Mouse (Mus musculus) heart, postnatal 4 days (tissue): Measurements from ENCODE around the gene Naa11. TPM values are rescaled to one million over a fixed set of nuclear protein-coding genes. Genes with fewer than 3 reads are reported as not detected.
A peak's percentile ranks its signal among the peaks of the same experiment; 100 is the strongest.

Source experiments
- DNase-seq: peaks from one replicate; pipeline ENCODE4 v3.0.0; 2021
- total RNA-seq, 2 experiments: library from RNA; stranded (reverse); gene quantifications; 2 replicates each; pipeline ENCODE4 v1.2.3; 2021

The Naa11 gene
- not detected for total RNA-seq

DNA sequence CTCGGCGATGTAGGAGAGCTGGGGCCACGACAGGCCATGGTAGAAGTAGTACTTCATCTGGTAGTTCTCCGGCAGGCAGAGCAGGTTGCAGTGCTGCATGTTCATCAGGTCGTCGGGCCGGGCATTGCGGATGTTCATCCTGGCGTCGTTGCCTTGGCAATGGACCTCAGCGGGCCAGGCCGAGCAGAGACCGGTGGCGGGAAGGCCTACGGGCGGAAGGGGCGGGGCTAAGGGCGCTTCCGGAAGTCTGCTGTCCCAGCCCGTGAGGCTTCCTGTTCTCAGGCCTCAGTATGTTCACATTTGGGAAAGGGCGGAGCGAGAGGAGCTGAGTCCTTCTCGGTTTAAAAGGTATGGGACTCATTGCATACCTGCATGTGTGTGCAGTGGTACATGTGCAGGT is at the start of gene Naa11:
TSS of gene Naa11 (minus strand) at position 220 of the 400 bp plus-strand sequence.
- DNase-seq = no peak

DNA sequence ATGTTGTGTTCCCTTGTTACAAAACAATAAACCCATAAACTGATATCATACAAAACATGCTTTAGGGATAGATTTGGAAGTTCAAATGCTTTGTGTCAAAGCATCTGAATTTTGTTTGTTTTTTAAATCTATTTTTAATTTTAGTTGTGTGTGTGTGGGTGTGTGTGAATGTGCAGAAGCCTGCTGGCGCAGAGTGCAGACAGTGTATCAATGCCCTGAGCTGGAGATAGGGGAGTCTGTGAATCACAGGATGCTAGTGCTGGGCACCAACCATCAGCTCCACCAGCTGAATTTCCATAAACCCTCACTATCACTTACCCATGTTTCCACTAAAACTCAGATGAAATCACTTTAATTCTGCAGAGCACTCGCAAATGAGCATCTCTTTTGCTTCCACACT is 40.3 kb upstream of the Naa11 start:
- DNase-seq = no peak

DNA sequence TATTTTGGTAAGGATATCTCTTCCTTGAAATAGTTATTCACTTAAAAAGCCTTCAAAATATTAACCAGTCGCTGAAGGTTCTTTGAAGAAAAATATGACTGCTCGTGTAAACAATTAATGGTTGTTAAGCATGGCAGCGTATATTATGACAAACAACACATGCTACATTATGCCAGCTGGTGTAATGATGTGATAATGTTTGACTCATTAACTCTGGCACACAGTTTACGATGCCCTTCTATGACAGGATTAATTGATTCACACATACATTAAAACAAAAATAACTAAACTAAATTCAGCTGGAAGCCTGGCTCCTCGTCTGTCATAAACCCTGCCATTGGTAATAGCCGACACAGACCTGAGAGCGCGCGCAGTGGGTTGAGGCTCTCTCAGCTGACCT is 37.8 kb upstream of the Naa11 start:
- no peak for DNase-seq

GRCm38 (mm10) chr5:97421669-97422068 is 29.5 kb upstream of the Naa11 start:
- DNase-seq = no peak

- DNase-seq = no peak
Observed at GRCm38 (mm10) chr5:97417185-97417584, 25.0 kb upstream of the Naa11 start.

DNA sequence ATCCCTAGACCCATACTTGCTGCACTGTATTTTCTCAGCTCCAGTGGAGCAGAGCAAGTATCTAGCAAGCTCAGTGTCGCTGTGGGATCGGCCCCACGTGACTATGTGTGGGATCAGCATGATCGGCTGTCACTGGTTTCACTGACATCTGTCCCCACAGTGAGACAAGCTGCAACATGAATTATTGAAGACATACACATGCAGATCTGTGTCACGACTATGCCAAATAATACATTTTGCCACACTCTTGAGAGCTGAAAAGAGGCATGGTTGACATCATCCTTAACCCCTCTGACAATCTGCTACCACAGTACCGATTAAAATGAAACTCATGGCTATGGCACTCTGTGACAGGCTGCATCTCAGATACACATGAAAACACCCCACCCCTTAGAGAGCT is 23.7 kb upstream of the Naa11 start:
- no peak for DNase-seq

- DNase-seq = no peak
Observed at GRCm38 (mm10) chr5:97413716-97414115, 21.5 kb upstream of the Naa11 start.

- DNase-seq = no peak
Observed at GRCm38 (mm10) chr5:97410190-97410589, 18.0 kb upstream of the Naa11 start.

DNA sequence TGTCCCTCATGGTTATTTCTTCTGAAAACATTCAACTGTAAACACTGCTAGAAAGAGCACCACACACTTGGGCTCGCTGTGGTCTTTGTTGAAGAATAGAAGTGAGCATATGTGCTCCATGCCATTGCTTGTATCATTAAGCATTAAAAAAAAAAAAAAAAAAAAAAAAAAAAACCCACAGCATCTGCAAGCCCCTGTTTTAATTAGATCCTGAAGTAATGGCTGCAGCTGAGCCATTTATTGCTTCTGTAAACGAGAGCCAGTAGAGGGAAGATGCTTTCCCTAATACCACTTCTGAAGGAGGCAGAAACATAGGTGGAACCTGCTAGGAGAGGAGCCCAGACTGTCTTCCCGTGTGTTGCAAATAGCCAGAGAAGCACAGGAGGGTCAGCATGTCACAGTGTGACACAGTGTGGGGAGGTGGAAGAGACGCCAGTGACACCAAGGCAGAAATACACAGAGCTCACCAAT is 17.1 kb upstream of the Naa11 start:
- DNase-seq = no peak

GRCm38 (mm10) chr5:97401042-97401441 is 8.9 kb upstream of the Naa11 start:
- no peak for DNase-seq

GRCm38 (mm10) chr5:97397585-97397984 is 5.4 kb upstream of the Naa11 start:
- no peak for DNase-seq

GRCm38 (mm10) chr5:97387622-97388021 is 4.6 kb downstream of the Naa11 start:
- peak; percentile 7 for DNase-seq

- DNase-seq = no peak
Observed at GRCm38 (mm10) chr5:97384399-97384798, 7.8 kb downstream of the Naa11 start.

GRCm38 (mm10) chr5:97382548-97383222 is 9.5 kb downstream of the Naa11 start:
- DNase-seq = no peak

- DNase-seq = no peak
Observed at GRCm38 (mm10) chr5:97379976-97380375, 12.2 kb downstream of the Naa11 start.

DNA sequence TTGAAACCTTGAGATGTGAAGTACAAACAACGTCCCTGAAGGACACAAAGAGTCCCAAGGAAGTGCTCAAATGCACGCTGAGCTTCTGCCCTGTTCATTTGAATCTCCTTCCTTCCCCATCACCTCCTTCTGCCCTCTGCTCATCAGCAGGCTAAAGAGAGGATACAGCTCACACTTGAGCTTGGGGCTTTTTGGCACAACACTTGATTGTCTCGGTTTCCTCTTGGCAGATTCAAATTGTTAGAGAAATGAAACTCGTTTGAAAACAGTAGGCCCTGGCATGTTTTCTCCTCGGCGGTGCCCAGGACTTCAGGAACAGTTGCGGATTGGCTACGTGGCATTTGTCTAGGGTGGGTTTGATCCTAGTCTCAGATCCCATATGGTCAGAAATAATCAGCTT is 27.4 kb downstream of the Naa11 start:
- DNase-seq = no peak

DNA sequence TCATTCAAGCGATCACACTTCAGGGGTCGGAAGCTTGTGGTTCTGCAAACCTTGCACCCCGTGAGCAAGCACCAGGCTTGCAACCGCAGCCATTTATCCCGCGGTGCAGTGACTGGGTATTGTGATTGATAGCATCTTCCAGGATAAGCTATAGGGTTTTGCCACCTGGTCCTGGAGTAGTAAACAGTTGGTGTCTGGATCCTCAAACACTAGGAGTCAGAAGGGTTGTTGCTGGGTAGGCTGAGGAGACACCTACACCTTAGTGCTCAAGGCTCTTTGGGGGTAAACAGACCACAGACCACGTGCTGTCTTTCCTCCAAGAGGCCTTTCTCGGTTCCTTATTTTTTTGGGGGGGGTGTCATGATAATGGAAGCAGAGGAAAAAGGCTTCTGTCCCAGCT is 27.9 kb downstream of the Naa11 start:
- DNase-seq = no peak

- DNase-seq = peak; percentile 14
Observed at GRCm38 (mm10) chr5:97362539-97362938, 29.6 kb downstream of the Naa11 start.

GRCm38 (mm10) chr5:97359104-97359503 is 33.1 kb downstream of the Naa11 start:
- DNase-seq = no peak

DNA sequence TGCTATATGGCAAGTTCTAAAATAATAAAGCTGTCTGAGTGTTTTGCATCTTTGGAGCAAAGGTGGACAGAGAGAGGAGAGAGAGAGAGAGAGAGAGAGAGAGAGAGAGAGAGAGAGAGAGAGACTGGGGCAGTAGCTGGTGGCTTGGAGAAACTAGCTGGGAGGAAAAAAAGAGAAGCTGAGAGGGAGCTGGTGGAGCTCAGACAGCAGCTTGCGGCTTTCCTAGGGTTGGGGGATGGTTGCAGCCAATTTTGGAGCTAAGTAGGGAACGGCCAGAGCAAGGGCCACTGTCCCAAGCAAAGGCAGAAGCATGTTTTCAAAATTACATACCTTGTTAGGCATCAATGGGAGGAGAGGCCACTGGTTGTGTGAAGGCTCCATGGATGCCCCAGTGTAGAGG is 36.0 kb downstream of the Naa11 start:
- no peak for DNase-seq

DNA sequence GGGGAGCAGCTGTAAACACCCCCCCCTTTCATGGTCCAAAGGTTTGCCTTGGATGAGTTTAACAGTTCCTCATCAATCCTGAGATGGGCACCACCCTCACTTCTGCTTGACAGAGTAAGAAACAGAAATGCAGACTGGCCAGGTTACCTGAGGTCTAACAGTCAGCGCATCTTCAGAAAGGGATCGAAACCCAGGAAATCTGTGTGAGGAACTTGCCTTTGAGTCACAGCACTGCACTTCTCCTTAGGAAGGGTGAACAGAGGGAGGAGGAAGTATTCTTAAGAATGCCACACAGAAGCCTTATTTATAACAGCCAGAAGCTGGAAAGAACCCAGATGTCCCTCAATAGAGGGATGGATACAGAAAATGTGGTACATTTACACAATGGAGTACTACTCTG is 37.0 kb downstream of the Naa11 start:
- DNase-seq = no peak

DNA sequence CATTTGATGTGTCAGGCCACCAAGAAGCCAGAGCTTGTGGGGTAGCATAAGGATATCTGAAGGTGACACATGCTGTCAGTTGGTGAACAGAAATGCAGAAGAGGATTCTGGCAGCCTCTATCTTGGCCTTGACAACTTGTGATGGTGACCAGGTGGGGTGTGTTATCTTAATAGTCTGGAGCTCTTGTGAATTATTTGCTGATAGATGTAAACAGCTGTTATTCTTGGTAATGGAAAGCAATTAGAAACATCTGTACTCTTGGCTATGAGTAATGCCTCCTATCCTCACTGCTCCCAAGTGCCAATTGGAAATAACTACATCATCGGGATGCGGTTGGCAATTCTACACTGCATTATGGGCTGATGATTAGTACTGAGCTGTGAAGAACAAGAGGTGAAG is 43.4 kb downstream of the Naa11 start:
- DNase-seq = no peak

GRCm38 (mm10) chr5:97348310-97348709 is 43.9 kb downstream of the Naa11 start:
- no peak for DNase-seq

DNA sequence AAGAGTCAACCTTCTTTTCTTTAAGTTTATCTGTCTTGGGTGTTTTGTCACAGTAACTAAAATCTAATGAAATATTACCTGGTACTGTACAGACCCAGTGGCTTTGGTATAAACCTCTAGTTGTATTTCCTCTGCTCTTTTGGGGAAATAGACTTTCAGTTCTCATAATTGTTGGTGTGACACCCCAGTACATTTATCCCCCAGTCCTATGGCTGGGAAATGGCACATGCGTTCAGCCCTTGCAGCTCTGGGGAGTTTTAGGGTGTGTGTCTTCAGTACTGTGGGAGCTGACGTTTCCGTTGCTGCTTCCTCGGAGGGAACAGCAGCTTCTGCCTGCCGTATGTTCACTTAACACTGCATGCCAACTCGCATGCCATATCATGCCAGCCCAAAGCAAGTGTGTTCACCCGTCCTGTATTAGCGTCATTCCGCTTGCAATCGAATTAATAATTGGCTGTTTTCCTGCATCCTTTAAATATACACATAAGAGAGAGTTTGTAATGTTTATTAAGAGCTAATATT is 46.4 kb downstream of the Naa11 start:
- no peak for DNase-seq

DNA sequence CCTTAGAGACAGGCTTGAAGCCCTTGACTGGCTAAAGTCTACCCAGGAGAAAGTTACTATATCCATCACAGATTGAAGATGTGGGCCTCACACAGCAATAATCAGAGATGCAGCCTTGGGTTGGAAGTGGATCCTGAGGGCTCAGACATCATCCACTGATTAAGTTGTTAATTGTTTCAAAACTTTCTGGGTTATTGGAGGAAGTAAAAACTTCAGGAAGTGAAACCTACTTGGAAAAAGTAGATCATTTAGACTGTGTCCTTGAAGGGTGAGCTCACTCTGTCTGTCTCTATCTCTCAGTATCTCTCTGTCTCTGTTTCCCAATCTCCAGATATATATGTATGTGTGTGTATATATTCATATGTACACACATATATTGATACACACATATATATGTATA is 47.0 kb downstream of the Naa11 start:
- DNase-seq = no peak
